Mouse (Mus musculus): ENCODE measurements around the gene Txnrd2.

DNA sequence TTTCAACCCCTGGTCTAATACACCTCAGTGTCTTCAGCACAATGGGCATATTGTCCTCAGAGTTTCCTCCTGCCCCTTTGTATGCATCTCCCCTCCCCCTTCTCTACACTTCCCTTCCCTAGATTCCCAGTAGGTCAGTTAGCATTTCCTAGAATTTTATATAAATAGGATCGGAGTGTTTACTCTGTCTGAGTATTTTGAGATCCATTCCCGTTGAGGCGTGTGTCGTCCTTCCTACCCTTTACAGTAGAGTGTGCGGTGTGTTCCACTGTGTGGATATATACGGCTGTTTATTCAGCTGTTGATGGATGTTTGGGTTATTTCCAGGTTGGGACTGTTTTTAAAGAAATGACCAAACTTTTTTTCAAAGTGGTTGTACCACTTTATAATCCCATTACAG lies 87.3 kb downstream of the Txnrd2 start:
- TF ChIP-seq MAFK (IDR thresholded peaks at IDR 0.05; ENCODE audit: insufficient read depth, low read depth, low read length), result no peak
- TF ChIP-seq ZC3H11A (IDR thresholded peaks at IDR 0.05; ENCODE audit: borderline replicate concordance, low read depth, low read length), result no peak

Measured in ES-E14 (cell line).